Comparison of ENCODE assay signal across 28 mouse cellular contexts in the genomic region with DNA sequence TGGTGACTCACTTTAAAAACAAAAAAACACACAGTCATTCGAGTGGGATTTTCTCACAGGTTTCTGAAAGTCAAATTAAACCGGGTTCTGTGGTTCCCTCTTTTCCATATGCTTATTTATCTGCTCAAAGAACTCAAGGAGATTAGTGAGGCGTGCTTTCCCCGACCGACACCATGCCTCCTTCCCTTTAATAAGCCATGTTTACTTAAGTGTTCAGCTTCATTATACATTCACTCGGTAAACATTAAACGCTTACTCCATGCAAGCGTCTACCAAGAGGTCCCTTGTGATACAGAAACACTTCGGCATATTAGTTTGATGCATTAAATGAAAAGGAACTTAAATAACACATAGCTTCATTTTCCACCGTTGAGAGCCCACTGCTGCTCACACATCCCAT.
"Had no signal": no experiment of that assay in that cellular context is flagged by ENCODE, and none has a peak within 500 bp of the region (broad histone marks: within the 10 kb centered on the region; RNA-seq: fewer than 3 reads in every experiment).

No protein-coding gene starts in this region.

- H3K36me3 ChIP-seq: embryonic facial prominence, embryonic 10.5 days; embryonic facial prominence, embryonic 12.5 days; embryonic facial prominence, embryonic 13.5 days; embryonic facial prominence, embryonic 15.5 days; forebrain, embryonic 10.5 days; forebrain, embryonic 12.5 days; forebrain, embryonic 15.5 days had no signal

- H3K27ac ChIP-seq: embryonic facial prominence, embryonic 10.5 days; embryonic facial prominence, embryonic 12.5 days; embryonic facial prominence, embryonic 13.5 days; embryonic facial prominence, embryonic 15.5 days; forebrain, embryonic 10.5 days; forebrain, embryonic 12.5 days; forebrain, embryonic 13.5 days; forebrain, embryonic 15.5 days; gastrocnemius, adult 2 months; heart, adult 2 months had no signal

- H3K4me3 ChIP-seq: embryonic facial prominence, embryonic 10.5 days; embryonic facial prominence, embryonic 12.5 days; embryonic facial prominence, embryonic 13.5 days; embryonic facial prominence, embryonic 15.5 days; erythroblast, embryonic 14.5 days; forebrain, embryonic 10.5 days; forebrain, embryonic 12.5 days; forebrain, embryonic 13.5 days; forebrain, embryonic 15.5 days; gastrocnemius, adult 2 months; heart, adult 2 months had no signal

- H3K4me2 ChIP-seq: embryonic facial prominence, embryonic 12.5 days; embryonic facial prominence, embryonic 13.5 days; embryonic facial prominence, embryonic 15.5 days; forebrain, embryonic 12.5 days; forebrain, embryonic 13.5 days; forebrain, embryonic 15.5 days had no signal

- H3K9ac ChIP-seq: embryonic facial prominence, embryonic 12.5 days; embryonic facial prominence, embryonic 13.5 days; embryonic facial prominence, embryonic 15.5 days; forebrain, embryonic 12.5 days; forebrain, embryonic 13.5 days; forebrain, embryonic 15.5 days; forebrain, postnatal 0 days had no signal

- H3K27me3 ChIP-seq: embryonic facial prominence, embryonic 12.5 days; embryonic facial prominence, embryonic 13.5 days; embryonic facial prominence, embryonic 15.5 days; forebrain, embryonic 12.5 days; forebrain, embryonic 13.5 days; forebrain, embryonic 15.5 days had no signal

- H3K9me3 ChIP-seq: embryonic facial prominence, embryonic 10.5 days; embryonic facial prominence, embryonic 12.5 days; embryonic facial prominence, embryonic 13.5 days; embryonic facial prominence, embryonic 15.5 days; forebrain, embryonic 10.5 days; forebrain, embryonic 12.5 days; forebrain, embryonic 13.5 days; forebrain, embryonic 15.5 days had no signal

- DNase-seq: cerebellum, adult 2 months; cerebellum, adult 8-10 months; cerebellum, adult 9-10 months; cerebellum, adult 9-11 months; cerebellum, postnatal 10 days; cerebellum, postnatal 14 days; cerebellum, postnatal 25 days; cerebellum, postnatal 36 days; embryo, embryonic 11 days; forebrain, postnatal 0 days; gastrocnemius, adult 2 months; gastrocnemius, postnatal 10 days; gastrocnemius, postnatal 14 days; gastrocnemius, postnatal 36 days; heart, adult 11 months; heart, adult 18-20 months; heart, adult 2 months had no signal

- H3K4me1 ChIP-seq: embryonic facial prominence, embryonic 10.5 days; embryonic facial prominence, embryonic 12.5 days; embryonic facial prominence, embryonic 13.5 days; forebrain, embryonic 12.5 days; forebrain, embryonic 13.5 days; forebrain, embryonic 15.5 days had no signal

- ATAC-seq: forebrain, embryonic 13.5 days; forebrain, embryonic 14.5 days; forebrain, embryonic 15.5 days; forebrain, embryonic 16.5 days; forebrain, postnatal 0 days had no signal
